17 mouse cellular contexts compared by ENCODE assay signal in the genomic region with DNA sequence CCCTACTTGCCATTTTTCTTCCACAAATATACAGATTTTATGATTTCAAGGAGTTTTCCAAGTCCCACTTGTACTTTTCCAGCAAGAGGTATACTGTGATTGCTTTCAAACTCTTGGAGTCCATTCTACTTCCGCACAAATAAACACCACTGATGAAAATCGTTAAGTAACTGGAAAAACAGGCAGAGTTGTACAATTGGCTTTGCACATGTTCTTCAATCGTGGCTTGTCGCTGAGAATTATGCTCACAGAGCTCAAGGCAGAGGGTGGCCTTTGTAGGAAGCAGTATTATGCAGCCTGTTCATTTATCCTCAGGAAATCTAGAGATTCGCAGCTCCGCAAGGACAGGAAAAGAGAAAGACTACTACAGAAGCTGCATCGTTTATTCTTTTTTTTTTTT.
"Had no signal": no experiment of that assay in that cellular context is flagged by ENCODE, and none has a peak within 500 bp of the region (broad histone marks: within the 10 kb centered on the region; RNA-seq: fewer than 3 reads in every experiment).

No protein-coding gene starts in this region.

- H3K27me3 ChIP-seq: limb, embryonic 15.5 days; liver, embryonic 12.5 days; megakaryocyte, embryonic 14.5 days; neural tube, embryonic 13.5 days had no signal

- ATAC-seq: liver, embryonic 12.5 days; midbrain, embryonic 16.5 days had no signal

- H3K4me3 ChIP-seq: limb, embryonic 15.5 days; liver, embryonic 12.5 days; megakaryocyte, embryonic 14.5 days; neural tube, embryonic 13.5 days had no signal

- H3K9me3 ChIP-seq: limb, embryonic 15.5 days; liver, embryonic 12.5 days; neural tube, embryonic 13.5 days had no signal

- DNase-seq: kidney, adult 11 months; kidney, adult 9 months; kidney, postnatal 4 days; lung, embryonic 14.5 days; lung, postnatal 10 days; lung, postnatal 4 days; right cerebral cortex, postnatal 4 days; spleen, adult 18-20 months; thymus, adult 18-20 months; thymus, postnatal 14 days had no signal

- H3K4me2 ChIP-seq: limb, embryonic 15.5 days; liver, embryonic 12.5 days; lung, embryonic 14.5 days; midbrain, embryonic 11.5 days; neural tube, embryonic 13.5 days had no signal

- H3K4me1 ChIP-seq: limb, embryonic 15.5 days; liver, embryonic 12.5 days; megakaryocyte, embryonic 14.5 days had no signal

- H3K9ac ChIP-seq: limb, embryonic 15.5 days; liver, embryonic 12.5 days; lung, embryonic 14.5 days; neural tube, embryonic 13.5 days had no signal

- H3K36me3 ChIP-seq: limb, embryonic 15.5 days; liver, embryonic 12.5 days; neural tube, embryonic 13.5 days had no signal

- H3K27ac ChIP-seq: kidney, postnatal 0 days; limb, embryonic 15.5 days; liver, embryonic 12.5 days; neural tube, embryonic 13.5 days had no signal
